Mouse (Mus musculus) adrenal gland, adult 2 months (tissue): Measurements from ENCODE around the gene BC017158. TPM values are rescaled to one million over a fixed set of nuclear protein-coding genes. Genes with fewer than 3 reads are reported as not detected.

Source experiments
- DNase-seq: peaks from one replicate; pipeline ENCODE4 v3.0.0; 2021
- microRNA-seq, 2 experiments: library from miRNA; unstranded; fragments of <30 nt; microRNA quantifications; one replicate each; pipeline ENCODE4 v1.2.0; 2021
- polyA plus RNA-seq: library from polyadenylated mRNA; depleted of rRNA; stranded (reverse); fragments of >200 nt; gene quantifications from 2 replicates; pipeline ENCODE4 v1.2.3, GENCODE M21; 2012; rRNA removed
- total RNA-seq, 2 experiments: library from RNA; stranded (reverse); gene quantifications; 2 replicates each; pipeline ENCODE4 v1.2.3; 2021

BC017158 gene
- total and polyA plus RNA-seq, 3 experiments: 28.6 to 66.8 (median 33.0) TPM

- no peak for DNase-seq
Observed at GRCm38 (mm10) chr7:128234796-128235195, 63.2 kb downstream of the BC017158 start.

GRCm38 (mm10) chr7:128231741-128232140 lies 66.2 kb downstream of the BC017158 start:
- DNase-seq: no peak

Small RNAs within 50 kb of the gene (microRNA-seq; reads per million reads assigned to microRNA genes)
- gene Mir3103: 1.1 to 1.2 reads per million in 2 experiments

Other genes starting within 250 kb of the BC017158 start
- gene Itgam, start 235.5 kb downstream of the BC017158 start, total RNA-seq: 1 to 10 TPM; 5.5 to 9.1 TPM
- gene Itgam, start 235.5 kb downstream of the BC017158 start, polyA plus RNA-seq: 2.0 and 2.2 TPM in 2 replicates
- gene Gm49368, start 235.5 kb downstream of the BC017158 start, total RNA-seq: not detected
- not detected in 2 replicates for gene Gm49368, start 235.5 kb downstream of the BC017158 start, polyA plus RNA-seq
- gene Itgax, start 168.6 kb downstream of the BC017158 start, total RNA-seq: 1 to 10 TPM; 1.4 to 2.4 TPM
- 1.7 and 1.8 TPM in 2 replicates for gene Itgax, start 168.6 kb downstream of the BC017158 start, polyA plus RNA-seq
- gene Itgad, start 143.8 kb downstream of the BC017158 start, total RNA-seq: under 1 TPM in 1 of 2 experiments, not detected in 1; 0.07 TPM
- 0.04 and 0.07 TPM in 2 replicates for gene Itgad, start 143.8 kb downstream of the BC017158 start, polyA plus RNA-seq
- 1 to 10 TPM in 1 of 2 experiments, not detected in 1; 8.0 TPM for gene Cox6a2, start 91.8 kb downstream of the BC017158 start, total RNA-seq
- 1.7 and 2.9 TPM in 2 replicates for gene Cox6a2, start 91.8 kb downstream of the BC017158 start, polyA plus RNA-seq
- gene Armc5, start 60.8 kb downstream of the BC017158 start, total RNA-seq: 10 to 100 TPM; 18.6 to 20.1 TPM
- 64.3 and 68.0 TPM in 2 replicates for gene Armc5, start 60.8 kb downstream of the BC017158 start, polyA plus RNA-seq
- gene 9130023H24Rik, start 60.1 kb downstream of the BC017158 start, total RNA-seq: 1 to 10 TPM; 5.1 to 8.7 TPM
- gene 9130023H24Rik, start 60.1 kb downstream of the BC017158 start, polyA plus RNA-seq: 1.4 TPM in 2 replicates
- gene Tgfb1i1, start 51.4 kb downstream of the BC017158 start, total RNA-seq: 10 to 100 TPM; 24.0 to 30.2 TPM
- gene Tgfb1i1, start 51.4 kb downstream of the BC017158 start, polyA plus RNA-seq: 35.1 and 35.8 TPM in 2 replicates
- gene Slc5a2, start 32.5 kb downstream of the BC017158 start, total RNA-seq: under 1 TPM in 1 of 2 experiments, not detected in 1; 0.17 TPM
- gene Slc5a2, start 32.5 kb downstream of the BC017158 start, polyA plus RNA-seq: not detected in 2 replicates
- gene Rgs10, start 120.6 kb upstream of the BC017158 start, total RNA-seq: 10 to 100 TPM; 10.5 to 23.8 TPM
- gene Rgs10, start 120.6 kb upstream of the BC017158 start, polyA plus RNA-seq: 9.1 and 11.9 TPM in 2 replicates
- gene Tial1, start 163.5 kb upstream of the BC017158 start, total RNA-seq: 10 to 100 TPM; 73.1 to 96.3 TPM
- gene Tial1, start 163.5 kb upstream of the BC017158 start, polyA plus RNA-seq: 26.4 and 33.0 TPM in 2 replicates
- 100 to 1,000 TPM; 143 to 425 TPM for gene Bag3, start 225.4 kb upstream of the BC017158 start, total RNA-seq
- gene Bag3, start 225.4 kb upstream of the BC017158 start, polyA plus RNA-seq: 196 and 360 TPM in 2 replicates